Mouse (Mus musculus) midbrain, embryonic 13.5 days (tissue): ENCODE results near the gene Armh3. TPM values are rescaled to one million over a fixed set of nuclear protein-coding genes. Genes with fewer than 3 reads are reported as not detected.

ENCODE experiments used
- ATAC-seq: fragments of 200-750 bp; cut with Nextera tagmentation; 2 replicates; pipeline ENCODE4 v1.8.0; 2017; ENCODE audit warnings: mild to moderate bottlenecking, moderate TSS enrichment, moderate library complexity
- H3K27ac ChIP-seq: fragments of 300-500 bp; sonication (generic); 2 replicates; pipeline ENCODE4 v1.5.1; 2015; ENCODE audit warnings: inconsistent platforms, mild to moderate bottlenecking, moderate library complexity
- H3K27me3 ChIP-seq: fragments of 300-500 bp; sonication (generic); 2 replicates; pipeline ENCODE4 v1.6.1; 2015; ENCODE audit warnings: mild to moderate bottlenecking, inconsistent platforms
- H3K36me3 ChIP-seq: fragments of 300-500 bp; sonication (generic); 2 replicates; pipeline ENCODE4 v1.6.1; 2015; ENCODE audit warnings: mild to moderate bottlenecking, inconsistent platforms
- H3K4me1 ChIP-seq: fragments of 300-500 bp; sonication (generic); replicated peaks from 2 replicates; pipeline ENCODE4 v1.6.1; 2015; ENCODE audit warnings: inconsistent platforms
- H3K4me2 ChIP-seq: fragments of 300-500 bp; sonication (generic); replicated peaks from 2 replicates; pipeline ENCODE4 v1.6.1; 2015; ENCODE audit warnings: moderate library complexity, mild to moderate bottlenecking, inconsistent platforms
- H3K4me3 ChIP-seq: fragments of 300-500 bp; sonication (generic); replicated peaks from 2 replicates; pipeline ENCODE4 v1.5.1; 2015; ENCODE audit warnings: mild to moderate bottlenecking, inconsistent platforms
- H3K9ac ChIP-seq: fragments of 300-500 bp; sonication (generic); replicated peaks from 2 replicates; pipeline ENCODE4 v1.6.1; 2015; ENCODE audit warnings: mild to moderate bottlenecking, inconsistent platforms
- H3K9me3 ChIP-seq: fragments of 300-500 bp; sonication (generic); 2 replicates; pipeline ENCODE4 v1.6.1; 2016; ENCODE audit warnings: mild to moderate bottlenecking, inconsistent platforms
- WGBS: fragments of 180-500 bp; shearing (Covaris S2); methylation state at CpG from one replicate; pipeline ENCODE4 v1.1.7; 2015; 5-methylcytosine and 5-hydroxymethylcytosine counted together
- polyA plus RNA-seq: library from polyadenylated mRNA; unstranded; fragments of >200 nt; fragmentation: Nextera tagmentation; extraction: Ambion mirVana; gene quantifications from 2 replicates; pipeline ENCODE4 v1.2.1, GENCODE M21; 2015

Armh3 gene
- polyA plus RNA-seq, 1 experiment from 2014 or later, result 22.1 TPM

DNA sequence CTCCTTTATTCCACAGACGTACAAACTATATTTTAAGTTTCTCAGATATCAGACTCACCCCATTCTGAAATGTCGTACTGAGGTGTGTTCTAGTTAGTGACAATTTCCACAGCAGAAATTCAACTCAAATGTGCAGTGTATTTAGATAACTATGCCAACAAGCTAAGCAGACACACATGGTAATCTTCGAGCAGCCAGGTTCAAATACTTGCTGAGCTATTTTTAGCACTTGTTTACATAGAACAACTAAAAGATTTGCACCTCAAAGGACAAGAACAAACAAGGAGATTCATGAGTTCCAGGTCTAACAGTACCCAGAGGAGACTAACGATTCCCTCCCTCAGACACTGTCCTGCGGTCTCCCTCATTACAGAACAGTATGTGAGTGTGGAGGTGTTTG is 171.2 kb downstream of the Armh3 start:
- Histone ChIP-seq H3K4me1 (no peaks in the 10 kb centered on the region), H3K27ac (no peak overlapping the region), H3K9ac (no peak overlapping the region), H3K4me3 (no peak overlapping the region), H3K27me3 (no peaks in the 10 kb centered on the region), H3K9me3 (no peaks in the 10 kb centered on the region), H3K4me2 (no peak overlapping the region), H3K36me3 (0 out of 2 replicates have a peak, but pooled peaks cover 3% of the 10 kb centered on the region)
- no peak for ATAC-seq
- 89% methylated on average over 5 of the region's 5 CpGs for WGBS

DNA sequence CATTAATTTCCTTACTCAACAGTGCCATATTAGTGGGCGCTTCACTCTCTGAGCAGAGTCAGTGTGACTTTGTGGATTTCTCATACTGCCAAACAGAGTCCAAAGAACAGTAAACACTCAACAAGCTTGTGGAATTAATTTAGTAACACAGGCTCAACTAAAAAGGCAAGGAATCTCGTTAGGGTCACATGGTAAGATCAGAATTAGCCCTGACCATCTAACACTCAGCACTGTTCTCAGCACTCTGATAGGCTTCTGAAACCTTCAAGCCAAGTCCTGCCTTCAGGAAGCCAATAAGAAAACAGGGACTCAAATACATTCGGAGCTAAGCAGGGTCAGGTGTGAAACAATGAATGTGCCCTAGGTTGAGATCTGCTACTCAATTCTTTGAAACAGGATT is 172.1 kb downstream of the Armh3 start:
- H3K4me1 ChIP-seq, result 0 out of 2 replicates have a peak, but pooled peaks cover 3% of the 10 kb centered on the region
- no peak overlapping the region for H3K9ac ChIP-seq
- H3K27ac ChIP-seq, result no peak overlapping the region
- H3K27me3 ChIP-seq, result no peaks in the 10 kb centered on the region
- WGBS, result 86% methylated on average over 3 of the region's 3 CpGs
- H3K9me3 ChIP-seq, result no peaks in the 10 kb centered on the region
- H3K4me3 ChIP-seq, result no peak overlapping the region
- 0 out of 2 replicates have a peak, but pooled peaks cover 3% of the 10 kb centered on the region for H3K36me3 ChIP-seq
- H3K4me2 ChIP-seq, result no peak overlapping the region
- ATAC-seq, result no peak

DNA sequence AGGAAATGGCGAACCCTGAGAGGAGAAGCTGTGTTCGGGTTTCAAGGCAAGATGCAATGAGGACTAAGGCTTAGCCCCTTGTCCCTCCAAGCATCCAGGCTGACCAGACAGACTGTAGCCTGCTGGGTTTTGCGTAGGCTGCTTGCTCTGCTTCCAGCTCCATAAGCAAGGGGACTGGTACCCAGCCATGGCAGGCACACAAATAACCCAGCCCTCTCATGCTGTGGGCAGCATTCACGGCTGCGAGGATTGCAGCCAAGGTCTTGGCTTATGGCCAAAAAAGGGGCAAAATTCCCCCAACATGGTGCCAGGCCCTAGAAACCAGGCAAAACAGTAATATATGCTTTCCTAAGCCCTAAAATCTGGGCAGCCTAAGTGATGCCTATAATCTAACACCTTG is 176.5 kb downstream of the Armh3 start:
- Histone ChIP-seq H3K4me2 (no peak overlapping the region), H3K27ac (no peak overlapping the region), H3K4me1 (peaks cover 4% of the 10 kb centered on the region; the same call in 1 of the 2 replicates), H3K9ac (peak overlapping the region; percentile 37; the same call in 1 of the 2 replicates), H3K27me3 (0 out of 2 replicates have a peak, but pooled peaks cover 5% of the 10 kb centered on the region), H3K36me3 (peaks cover 14% of the 10 kb centered on the region), H3K9me3 (no peaks in the 10 kb centered on the region), H3K4me3 (no peak overlapping the region)
- ATAC-seq, result no peak
- 69% methylated on average over 5 of the region's 5 CpGs for WGBS

GRCm38 (mm10) chr19:45817816-45818490 is 180.3 kb downstream of the Armh3 start:
- H3K27ac ChIP-seq, result no peak overlapping the region
- H3K36me3 ChIP-seq, result peaks cover 14% of the 10 kb centered on the region
- no peak overlapping the region for H3K4me2 ChIP-seq
- 71% methylated on average over 11 of the region's 11 CpGs for WGBS
- peaks cover 28% of the 10 kb centered on the region for H3K4me1 ChIP-seq
- H3K9me3 ChIP-seq, result no peaks in the 10 kb centered on the region
- H3K4me3 ChIP-seq, result no peak overlapping the region
- no peak for ATAC-seq
- peaks cover 20% of the 10 kb centered on the region; the same call in 1 of the 2 replicates for H3K27me3 ChIP-seq
- H3K9ac ChIP-seq, result no peak overlapping the region

- Histone ChIP-seq H3K36me3 (peaks cover 14% of the 10 kb centered on the region), H3K9me3 (no peaks in the 10 kb centered on the region), H3K4me2 (peak overlapping the region; percentile 92), H3K27ac (no peak overlapping the region), H3K9ac (no peak overlapping the region), H3K4me3 (no peak overlapping the region), H3K27me3 (peaks cover 20% of the 10 kb centered on the region; the same call in 1 of the 2 replicates), H3K4me1 (peaks cover 39% of the 10 kb centered on the region)
- no peak for ATAC-seq
- WGBS, result 10% methylated on average over 8 of the region's 8 CpGs
Observed at GRCm38 (mm10) chr19:45816727-45817126, 181.6 kb downstream of the Armh3 start.

- Histone ChIP-seq H3K36me3 (peaks cover 14% of the 10 kb centered on the region), H3K4me3 (peak within 1 kb of the TSS; percentile 45), H3K4me1 (peaks cover 39% of the 10 kb centered on the region), H3K27me3 (peaks cover 20% of the 10 kb centered on the region; the same call in 1 of the 2 replicates), H3K27ac (0 out of 2 replicates have a peak within 1 kb of the TSS, but pooled peaks have one; percentile 5), H3K4me2 (peak within 1 kb of the TSS; percentile 92), H3K9me3 (no peaks in the 10 kb centered on the region), H3K9ac (peak within 1 kb of the TSS; percentile 71)
- under 1% methylated on average over 29 of the region's 29 CpGs for WGBS
- peak; percentile 51 for ATAC-seq
Observed at GRCm38 (mm10) chr19:45815831-45816405, 182.4 kb downstream of the Armh3 start, which contains the start of gene Kcnip2. TSS of gene Kcnip2 (minus strand) at chr19:45816061.

DNA sequence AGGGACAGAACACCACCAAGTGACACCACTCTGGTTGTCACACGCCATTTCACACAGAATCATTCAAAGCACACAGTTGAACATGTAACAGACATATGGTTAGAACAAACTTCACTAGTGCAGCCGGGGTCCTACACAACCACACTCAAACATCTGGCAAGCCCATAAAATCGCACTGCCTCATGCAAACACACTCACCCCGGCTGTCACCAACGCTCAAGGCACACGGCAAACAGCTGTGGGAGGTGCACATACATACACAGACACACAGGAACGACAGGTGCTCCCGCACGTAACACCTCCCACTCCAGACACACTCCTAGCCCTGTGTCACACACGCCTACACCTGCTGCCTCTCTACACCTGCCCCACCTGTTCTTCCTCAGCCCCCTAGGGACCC is 183.1 kb downstream of the Armh3 start:
- no peak for ATAC-seq
- peak overlapping the region; percentile 45 for H3K4me3 ChIP-seq
- H3K27me3 ChIP-seq, result peaks cover 20% of the 10 kb centered on the region; the same call in 1 of the 2 replicates
- H3K36me3 ChIP-seq, result peaks cover 13% of the 10 kb centered on the region
- peak overlapping the region; percentile 92 for H3K4me2 ChIP-seq
- H3K4me1 ChIP-seq, result peaks cover 39% of the 10 kb centered on the region
- H3K9me3 ChIP-seq, result no peaks in the 10 kb centered on the region
- WGBS, result 69% methylated on average over 10 of the region's 10 CpGs
- peak overlapping the region; percentile 71 for H3K9ac ChIP-seq
- no peak overlapping the region for H3K27ac ChIP-seq

- no peak for ATAC-seq
- no peak overlapping the region for H3K4me3 ChIP-seq
- 9% methylated on average over 12 of the region's 12 CpGs for WGBS
- H3K4me1 ChIP-seq, result peaks cover 39% of the 10 kb centered on the region
- H3K4me2 ChIP-seq, result no peak overlapping the region
- no peak overlapping the region for H3K27ac ChIP-seq
- peaks cover 20% of the 10 kb centered on the region; the same call in 1 of the 2 replicates for H3K27me3 ChIP-seq
- H3K36me3 ChIP-seq, result peaks cover 6% of the 10 kb centered on the region
- H3K9me3 ChIP-seq, result no peaks in the 10 kb centered on the region
- H3K9ac ChIP-seq, result no peak overlapping the region
Observed at GRCm38 (mm10) chr19:45813801-45814200, 184.5 kb downstream of the Armh3 start.

DNA sequence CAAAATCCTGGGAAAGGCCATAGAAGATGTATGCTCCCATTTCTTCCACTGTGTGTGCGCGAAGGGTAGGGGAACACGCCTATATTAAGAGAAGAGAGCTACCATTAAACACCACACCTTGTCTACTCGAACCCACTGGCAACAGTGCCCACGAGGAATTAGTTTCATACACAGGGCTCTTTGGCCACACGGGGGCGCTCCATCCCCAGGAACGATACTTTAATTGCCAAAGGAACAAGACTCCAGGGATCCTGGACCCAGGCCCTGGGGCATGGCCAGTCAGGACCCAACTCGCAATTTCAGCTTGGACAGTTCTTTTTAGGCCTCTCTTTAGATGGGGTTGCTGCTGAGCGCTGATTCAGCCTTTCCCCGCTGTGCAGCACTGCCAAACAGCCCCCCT is 185.0 kb downstream of the Armh3 start:
- H3K9me3 ChIP-seq, result no peaks in the 10 kb centered on the region
- no peak for ATAC-seq
- no peak overlapping the region for H3K27ac ChIP-seq
- WGBS, result 9% methylated on average over 11 of the region's 11 CpGs
- H3K9ac ChIP-seq, result no peak overlapping the region
- peaks cover 20% of the 10 kb centered on the region; the same call in 1 of the 2 replicates for H3K27me3 ChIP-seq
- H3K36me3 ChIP-seq, result peaks cover under 1% of the 10 kb centered on the region
- H3K4me3 ChIP-seq, result no peak overlapping the region
- H3K4me2 ChIP-seq, result peak overlapping the region; percentile 70
- H3K4me1 ChIP-seq, result peaks cover 39% of the 10 kb centered on the region

DNA sequence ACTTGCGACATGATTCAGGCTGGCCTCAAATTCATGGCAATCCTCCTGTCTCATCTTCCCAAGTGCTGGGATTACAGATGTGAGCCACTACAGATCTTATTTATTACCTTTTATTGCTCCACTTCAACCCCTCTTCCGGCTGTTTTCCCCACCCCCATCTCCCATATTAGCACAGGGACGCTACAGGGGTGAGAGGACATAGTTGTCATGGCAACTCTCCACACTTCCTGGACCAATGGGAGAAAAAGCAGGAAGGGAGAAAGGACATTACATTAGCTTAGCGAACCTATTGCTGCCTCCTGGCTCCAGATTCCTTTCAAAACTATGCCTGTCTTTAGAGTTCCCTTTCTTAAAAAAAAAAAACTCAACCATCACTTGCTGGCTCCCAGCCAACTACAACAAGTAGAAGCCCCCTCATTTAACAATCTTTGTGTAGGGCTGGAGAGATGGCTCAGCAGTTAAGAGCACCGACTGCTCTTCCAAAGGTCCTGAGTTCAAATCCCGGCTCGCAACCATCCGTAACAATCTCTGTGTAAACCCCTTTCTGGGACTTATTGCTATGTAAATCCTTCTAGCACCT is 185.5 kb downstream of the Armh3 start:
- no peaks in the 10 kb centered on the region for H3K9me3 ChIP-seq
- H3K4me3 ChIP-seq, result peak overlapping the region; percentile 39
- WGBS, result 16% methylated on average over 8 of the region's 8 CpGs
- 0 out of 2 replicates have a peak overlapping the region, but pooled peaks have one; percentile 35 for H3K27ac ChIP-seq
- peaks cover 39% of the 10 kb centered on the region for H3K4me1 ChIP-seq
- no peaks in the 10 kb centered on the region for H3K36me3 ChIP-seq
- ATAC-seq, result peak; percentile 53; the same call in 1 of the 2 replicates
- H3K9ac ChIP-seq, result peak overlapping the region; percentile 51
- peak overlapping the region; percentile 70 for H3K4me2 ChIP-seq
- H3K27me3 ChIP-seq, result peaks cover 19% of the 10 kb centered on the region; the same call in 1 of the 2 replicates

- peaks cover 39% of the 10 kb centered on the region for H3K4me1 ChIP-seq
- 0 out of 2 replicates have a peak overlapping the region, but pooled peaks have one; percentile 35 for H3K27ac ChIP-seq
- no peaks in the 10 kb centered on the region for H3K9me3 ChIP-seq
- peak overlapping the region; percentile 39 for H3K4me3 ChIP-seq
- ATAC-seq, result peak; percentile 47
- peaks cover 16% of the 10 kb centered on the region; the same call in 1 of the 2 replicates for H3K27me3 ChIP-seq
- under 1% methylated on average over 16 of the region's 16 CpGs for WGBS
- no peaks in the 10 kb centered on the region for H3K36me3 ChIP-seq
- H3K9ac ChIP-seq, result peak overlapping the region; percentile 51
- peak overlapping the region; percentile 70 for H3K4me2 ChIP-seq
Observed at GRCm38 (mm10) chr19:45812115-45812514, 186.2 kb downstream of the Armh3 start.
